Mouse (Mus musculus) liver, postnatal 0 days (tissue): ENCODE data around the gene Rpl10a.

Experiments used
- CTCF ChIP-seq: sonication (generic); IDR thresholded peaks from 2 replicates; pipeline ENCODE4 v1.5.1; 2016; ENCODE audit warnings: antibody characterized with exemption, low read depth
- EP300 ChIP-seq: IDR thresholded peaks from 2 replicates; pipeline ENCODE4 v1.6.1; 2016; ENCODE audit warnings: antibody characterized with exemption, low read depth, mild to moderate bottlenecking

GRCm38 (mm10) chr17:28281866-28282441, 46.3 kb upstream of the Rpl10a start:
- TF ChIP-seq CTCF (no peak), EP300 (no peak)
